8 mouse cellular contexts compared by ENCODE assay signal in the genomic region with DNA sequence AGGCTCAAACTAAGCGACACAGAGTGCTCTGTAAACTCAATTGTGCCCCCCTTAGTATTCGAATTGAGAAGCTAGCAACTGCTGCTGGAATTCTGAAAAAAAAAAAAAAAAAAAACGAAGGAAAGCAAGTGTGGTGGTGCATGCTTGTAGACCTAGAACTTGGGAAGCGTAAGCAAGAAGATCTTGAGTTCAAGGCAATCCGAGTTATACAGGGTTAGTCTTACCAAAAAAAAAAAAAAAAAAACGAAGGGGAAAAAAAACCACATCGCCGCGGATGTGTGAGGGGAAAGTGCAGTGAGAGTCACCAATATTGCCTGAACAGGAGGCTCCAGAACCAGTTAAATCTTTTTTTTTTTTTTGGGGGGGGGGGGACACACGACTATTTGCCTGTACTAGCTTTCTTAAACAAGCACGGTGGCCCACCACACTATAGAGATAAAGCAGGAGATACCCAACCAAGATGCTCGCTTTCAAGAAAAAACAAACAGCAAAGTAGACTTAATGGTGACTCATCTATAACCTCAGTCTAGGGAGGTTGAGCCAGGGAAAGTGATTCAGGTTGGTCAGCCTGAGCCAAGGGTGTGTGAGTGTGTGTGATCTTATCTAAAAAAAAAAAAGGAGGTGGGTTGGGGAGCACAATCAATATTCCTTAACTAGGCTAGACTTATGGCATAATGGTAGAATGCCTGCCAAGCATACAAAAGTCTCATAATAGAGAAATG. TPM values are rescaled to one million over a fixed set of nuclear protein-coding genes. Genes with fewer than 3 reads are reported as not detected.
DNase-seq lines count a peak whose midpoint lies in the region; ATAC-seq and TF ChIP-seq lines count a peak whose summit lies in the region.

A gene (minus strand): TSS at position 32 of the 722 bp plus-strand sequence.

- H3K27ac ChIP-seq in heart, embryonic 15.5 days: peak within 1 kb of the TSS; percentile 92
- peak within 1 kb of the TSS; percentile 93 for H3K27ac ChIP-seq in embryonic facial prominence, embryonic 15.5 days (replicated peaks)
- H3K27ac ChIP-seq in intestine, embryonic 16.5 days (ENCODE audit: low read length): peak within 1 kb of the TSS; percentile 91
- H3K27ac ChIP-seq in neural tube, embryonic 13.5 days (replicated peaks): peak within 1 kb of the TSS; percentile 88

- 2% methylated on average over 12 of the region's 12 CpGs for WGBS in heart, embryonic 15.5 days
- 5% methylated on average over 12 of the region's 12 CpGs for WGBS in embryonic facial prominence, embryonic 15.5 days
- 2% methylated on average over 12 of the region's 12 CpGs for WGBS in intestine, embryonic 16.5 days
- WGBS in neural tube, embryonic 13.5 days: 9% methylated on average over 12 of the region's 12 CpGs

- peak; percentile 11; the same call in 1 of the 2 replicates for ATAC-seq in heart, embryonic 15.5 days (replicated peaks; ENCODE audit: insufficient number of reproducible peaks, insufficient read depth, low FRiP score, low read depth)
- ATAC-seq in G1E (ENCODE audit: extremely low read depth, insufficient number of reproducible peaks, low FRiP score, poor library complexity, severe bottlenecking): peak; percentile 37; the same call in 1 of the 2 replicates
- no peak for ATAC-seq in embryonic facial prominence, embryonic 15.5 days (ENCODE audit: insufficient number of reproducible peaks, low FRiP score, low TSS enrichment, low read depth)
- peak; percentile 26; the same call in 1 of the 2 replicates for ATAC-seq in intestine, embryonic 16.5 days
- ATAC-seq in neural tube, embryonic 13.5 days (ENCODE audit: low read depth): no peak

- DNase-seq in heart, postnatal 25 days (ENCODE audit: low spot score): no peak
- DNase-seq in G1E (ENCODE audit: low spot score): peak; percentile 2
- no peak for DNase-seq in kidney, postnatal 14 days
- no peak for DNase-seq in left cerebral cortex, postnatal 10 days (ENCODE audit: extremely low spot score in 1 of 2, low spot score in 2 of 2)

- TF ChIP-seq CTCF in G1E (IDR thresholded peaks at IDR 0.05; ENCODE audit: low read depth, low read length): no peak

- intact Hi-C loops in heart, postnatal 25 days (cut with DNase I): no loop called here
- intact Hi-C loops in left cerebral cortex, postnatal 10 days (cut with DNase I): no loop called here

- H3K36me3 ChIP-seq in heart, embryonic 15.5 days: peaks cover 11% of the 10 kb centered on the region
- peaks cover 50% of the 10 kb centered on the region for H3K36me3 ChIP-seq in G1E (replicated peaks)
- peaks cover 17% of the 10 kb centered on the region for H3K36me3 ChIP-seq in embryonic facial prominence, embryonic 15.5 days
- no peaks in the 10 kb centered on the region for H3K36me3 ChIP-seq in intestine, embryonic 16.5 days (ENCODE audit: control insufficient read depth, insufficient read depth, low read length)
- peaks cover 14% of the 10 kb centered on the region for H3K36me3 ChIP-seq in neural tube, embryonic 13.5 days

- peak within 1 kb of the TSS; percentile 84 for H3K4me3 ChIP-seq in heart, embryonic 15.5 days
- H3K4me3 ChIP-seq in G1E (ENCODE audit: low read depth, low read length): peak within 1 kb of the TSS; percentile 81
- H3K4me3 ChIP-seq in embryonic facial prominence, embryonic 15.5 days (replicated peaks): peak within 1 kb of the TSS; percentile 74
- H3K4me3 ChIP-seq in intestine, embryonic 16.5 days (ENCODE audit: low read length): peak within 1 kb of the TSS; percentile 86
- H3K4me3 ChIP-seq in neural tube, embryonic 13.5 days: peak within 1 kb of the TSS; percentile 65

- H3K27me3 ChIP-seq in heart, embryonic 15.5 days: no peaks in the 10 kb centered on the region
- no peaks in the 10 kb centered on the region for H3K27me3 ChIP-seq in G1E (ENCODE audit: insufficient read depth, low read length)
- no peaks in the 10 kb centered on the region for H3K27me3 ChIP-seq in embryonic facial prominence, embryonic 15.5 days
- no peaks in the 10 kb centered on the region for H3K27me3 ChIP-seq in intestine, embryonic 16.5 days (replicated peaks; ENCODE audit: control insufficient read depth, insufficient read depth, low read length)
- H3K27me3 ChIP-seq in neural tube, embryonic 13.5 days: no peaks in the 10 kb centered on the region

- H3K4me1 ChIP-seq in heart, embryonic 15.5 days (replicated peaks): peaks cover 13% of the 10 kb centered on the region
- H3K4me1 ChIP-seq in G1E (ENCODE audit: insufficient read depth, low read depth, low read length): peaks cover 20% of the 10 kb centered on the region
- H3K4me1 ChIP-seq in embryonic facial prominence, embryonic 15.5 days: peaks cover 15% of the 10 kb centered on the region
- H3K4me1 ChIP-seq in intestine, embryonic 16.5 days (ENCODE audit: control insufficient read depth, insufficient read depth, low read length): peaks cover 7% of the 10 kb centered on the region; the same call in 1 of the 2 replicates
- peaks cover 19% of the 10 kb centered on the region for H3K4me1 ChIP-seq in neural tube, embryonic 13.5 days (replicated peaks)

- H3K9ac ChIP-seq in heart, embryonic 15.5 days: peak within 1 kb of the TSS; percentile 77
- peak within 1 kb of the TSS; percentile 54 for H3K9ac ChIP-seq in embryonic facial prominence, embryonic 15.5 days
- peak within 1 kb of the TSS; percentile 81 for H3K9ac ChIP-seq in intestine, embryonic 16.5 days (ENCODE audit: low read depth, low read length)
- peak within 1 kb of the TSS; percentile 76 for H3K9ac ChIP-seq in neural tube, embryonic 13.5 days

- H3K4me2 ChIP-seq in heart, embryonic 15.5 days: peak within 1 kb of the TSS; percentile 97
- peak within 1 kb of the TSS; percentile 97 for H3K4me2 ChIP-seq in embryonic facial prominence, embryonic 15.5 days (replicated peaks)
- H3K4me2 ChIP-seq in intestine, embryonic 16.5 days (ENCODE audit: low read depth, low read length): peak within 1 kb of the TSS; percentile 93
- peak within 1 kb of the TSS; percentile 92 for H3K4me2 ChIP-seq in neural tube, embryonic 13.5 days

- H3K9me3 ChIP-seq in heart, embryonic 15.5 days (replicated peaks): no peaks in the 10 kb centered on the region
- H3K9me3 ChIP-seq in G1E (replicated peaks): no peaks in the 10 kb centered on the region
- H3K9me3 ChIP-seq in embryonic facial prominence, embryonic 15.5 days (replicated peaks): no peaks in the 10 kb centered on the region
- H3K9me3 ChIP-seq in intestine, embryonic 16.5 days (ENCODE audit: control insufficient read depth, low read length): no peaks in the 10 kb centered on the region
- no peaks in the 10 kb centered on the region for H3K9me3 ChIP-seq in neural tube, embryonic 13.5 days

RNA-seq across cellular contexts. Expression of the gene that starts here (rescaled TPM):
- 18.3 and 19.9 TPM in 2 replicates for polyA plus RNA-seq in heart, embryonic 15.5 days (2015; fragmentation: Nextera tagmentation; extraction: Ambion mirVana)
- under 1 TPM; 0.60 to 0.89 TPM for total RNA-seq in heart, postnatal 25 days (2021)
- total RNA-seq in G1E (2014; fragmentation: Nextera tagmentation) (45.7 and 74.2 TPM in 2 replicates), G1E (2017) (59.8 and 78.7 TPM in 2 replicates)
- 3.1 TPM in 2 replicates for polyA plus RNA-seq in G1E (2012)
- 26.8 and 30.4 TPM in 2 replicates for polyA plus RNA-seq in embryonic facial prominence, embryonic 15.5 days (2015; fragmentation: Nextera tagmentation; extraction: Ambion mirVana)
- 17.9 and 24.3 TPM in 2 replicates for polyA plus RNA-seq in intestine, embryonic 16.5 days (2015; fragmentation: Nextera tagmentation; extraction: Ambion mirVana)
- 9.5 and 10.3 TPM in 2 replicates for polyA plus RNA-seq in neural tube, embryonic 13.5 days (2015; fragmentation: Nextera tagmentation; extraction: Ambion mirVana)
- 1 to 10 TPM; 2.3 to 3.1 TPM for total RNA-seq in left cerebral cortex, postnatal 10 days (2021)

Comparison
In these comparisons a context has a peak if more than half of its experiments do, and no peak if none do; other contexts are left out.
1. RNA of the gene that starts here (total RNA-seq): 45.7 to 78.7 TPM in G1E; 2.3 to 3.1 TPM in left cerebral cortex, postnatal 10 days and 0.60 to 0.89 TPM in heart, postnatal 25 days; every median in the first group is over 10 times any median in the second.
2. ATAC-seq: peak in heart, embryonic 15.5 days (single experiment), G1E (single experiment) and intestine, embryonic 16.5 days (single experiment); none in embryonic facial prominence, embryonic 15.5 days (single experiment) and neural tube, embryonic 13.5 days (single experiment).
3. Peak in every context shown above with its lines, with median percentiles within 50 percentile points of each other: H3K27ac ChIP-seq, H3K4me2 ChIP-seq, H3K4me3 ChIP-seq and H3K9ac ChIP-seq.